Mouse (Mus musculus): ENCODE measurements at regions not wholly inside any gene's neighbourhood (a gene's known extent, or its start where the extent isn't known, plus 50 kb on each side); places are given as distances from the start of the nearest gene placed in this dataset.

GRCm38 (mm10) chr13:54864048-54864447, 74.9 kb downstream of the Tspan17 start:
- TF ChIP-seq CTCF (IDR thresholded peaks at IDR 0.05; ENCODE audit: borderline replicate concordance, control insufficient read depth, extremely low read depth, insufficient read depth, low read length, poor library complexity) = no peak
- TF ChIP-seq POLR2A (IDR thresholded peaks at IDR 0.05; ENCODE audit: control insufficient read depth, extremely low read depth, insufficient read depth, low read length, poor library complexity) = no peak
